ENCODE assay signal across 32 mouse cellular contexts in the genomic region with DNA sequence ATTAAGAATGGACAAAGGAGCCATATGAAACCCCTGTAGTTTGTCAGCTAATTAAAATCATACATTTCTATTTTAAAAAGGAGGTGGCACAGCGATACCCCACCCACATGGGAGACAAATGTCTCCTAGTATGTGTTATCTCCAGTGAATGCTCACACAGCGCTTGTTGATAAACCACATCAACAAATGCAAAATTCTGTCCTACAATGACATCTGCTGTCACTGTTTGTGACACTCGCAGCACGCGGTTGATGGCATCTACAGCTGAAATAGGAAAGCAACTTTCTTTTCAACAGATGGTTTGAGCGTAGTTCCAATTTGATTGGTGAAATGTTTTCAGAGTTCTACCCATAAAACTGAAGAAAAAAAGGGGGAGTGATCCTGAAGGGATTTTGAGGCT. TPM values are rescaled to one million over a fixed set of nuclear protein-coding genes. Genes with fewer than 3 reads are reported as not detected.
A peak's percentile ranks its signal among the peaks of the same experiment; 100 is the strongest.
DNase-seq lines count a peak whose midpoint lies in the region; ATAC-seq and TF ChIP-seq lines count a peak whose summit lies in the region.
"Had no signal": no experiment of that assay in that cellular context is flagged by ENCODE, and none has a peak within 500 bp of the region (broad histone marks: within the 10 kb centered on the region; RNA-seq: fewer than 3 reads in every experiment).

No protein-coding gene starts in this region.

- peak; percentile 25 for DNase-seq in layer of hippocampus, adult 11-12 months (ENCODE audit: low spot score)
- DNase-seq in layer of hippocampus, postnatal 25 days (ENCODE audit: extremely low spot score in 1 of 2, low spot score in 1 of 2) = no peak
- peak; percentile 23 for DNase-seq in brain, embryonic 14.5 days (ENCODE audit: low read depth)
- peak; percentile 24 for DNase-seq in layer of hippocampus, adult 9-10 months (ENCODE audit: low spot score)
- no peak for DNase-seq in kidney, postnatal 25 days
- DNase-seq in lung, postnatal 36 days = no peak
- DNase-seq: adrenal gland, postnatal 25 days; cerebellum, adult 18-20 months; cerebellum, postnatal 14 days; heart, postnatal 14 days; kidney, adult 2 months; liver; lung, postnatal 4 days; thymus, adult 18-20 months; thymus, postnatal 36 days had no signal

- TF ChIP-seq POLR2A in brain, embryonic 14.5 days (IDR thresholded peaks at IDR 0.05; ENCODE audit: borderline replicate concordance, extremely low read depth, insufficient read depth, insufficient read length, poor library complexity, severe bottlenecking) = no peak

- no peaks in the 10 kb centered on the region for H3K4me1 ChIP-seq in heart, embryonic 11.5 days (ENCODE audit: control insufficient read depth, insufficient read depth, low read length)
- H3K4me1 ChIP-seq: embryonic facial prominence, embryonic 15.5 days; heart, embryonic 13.5 days; hindbrain, embryonic 13.5 days; limb, embryonic 10.5 days; liver, embryonic 15.5 days; lung, embryonic 15.5 days had no signal

- H3K9me3 ChIP-seq in heart, embryonic 11.5 days (replicated peaks; ENCODE audit: control insufficient read depth, low read length) = no peaks in the 10 kb centered on the region
- H3K9me3 ChIP-seq: embryonic facial prominence, embryonic 15.5 days; heart, embryonic 13.5 days; hindbrain, embryonic 13.5 days; limb, embryonic 10.5 days; liver, embryonic 15.5 days; lung, embryonic 15.5 days; midbrain, embryonic 10.5 days had no signal

- TF ChIP-seq CTCF in brain, embryonic 14.5 days (IDR thresholded peaks at IDR 0.05; ENCODE audit: borderline replicate concordance, extremely low read depth, insufficient read depth, insufficient read length) = no peak

- no peak overlapping the region for H3K9ac ChIP-seq in heart, embryonic 11.5 days (ENCODE audit: low read depth, low read length)
- H3K9ac ChIP-seq: embryonic facial prominence, embryonic 15.5 days; heart, embryonic 13.5 days; hindbrain, embryonic 13.5 days; liver, embryonic 15.5 days; lung, embryonic 15.5 days had no signal

- no peak overlapping the region for H3K4me3 ChIP-seq in heart, embryonic 11.5 days (ENCODE audit: low read depth, low read length)
- H3K4me3 ChIP-seq: embryonic facial prominence, embryonic 15.5 days; heart, embryonic 13.5 days; hindbrain, embryonic 13.5 days; limb, embryonic 10.5 days; liver, embryonic 15.5 days; lung, embryonic 15.5 days; midbrain, embryonic 10.5 days had no signal

- H3K4me2 ChIP-seq in heart, embryonic 11.5 days = no peak overlapping the region
- H3K4me2 ChIP-seq: embryonic facial prominence, embryonic 15.5 days; heart, embryonic 13.5 days; hindbrain, embryonic 13.5 days; liver, embryonic 15.5 days; lung, embryonic 15.5 days had no signal

- no peaks in the 10 kb centered on the region for H3K36me3 ChIP-seq in heart, embryonic 11.5 days (ENCODE audit: control insufficient read depth, insufficient read depth, low read length)
- H3K36me3 ChIP-seq: embryonic facial prominence, embryonic 15.5 days; heart, embryonic 13.5 days; hindbrain, embryonic 13.5 days; limb, embryonic 10.5 days; liver, embryonic 15.5 days; lung, embryonic 15.5 days; midbrain, embryonic 10.5 days had no signal

- 88% methylated on average over 6 of the region's 6 CpGs for WGBS in heart, embryonic 11.5 days (ENCODE audit: insufficient replicate concordance)

- ATAC-seq in heart, embryonic 11.5 days (replicated peaks; ENCODE audit: insufficient number of reproducible peaks, low FRiP score, low TSS enrichment) = no peak

- H3K27me3 ChIP-seq in heart, embryonic 11.5 days (ENCODE audit: control insufficient read depth, insufficient read depth, low read length) = no peaks in the 10 kb centered on the region
- H3K27me3 ChIP-seq: embryonic facial prominence, embryonic 15.5 days; heart, embryonic 13.5 days; hindbrain, embryonic 13.5 days; liver, embryonic 15.5 days; lung, embryonic 15.5 days had no signal

- no peak overlapping the region for H3K27ac ChIP-seq in heart, embryonic 11.5 days (ENCODE audit: low read depth, low read length)
- H3K27ac ChIP-seq: embryonic facial prominence, embryonic 15.5 days; heart, embryonic 13.5 days; hindbrain, embryonic 13.5 days; kidney, postnatal 0 days; limb, embryonic 10.5 days; liver, embryonic 15.5 days; lung, embryonic 15.5 days; midbrain, embryonic 10.5 days had no signal

RNA-seq across cellular contexts. Expression of gene Grxcr1, which starts 29.0 kb away (rescaled TPM):
- not detected for total RNA-seq in layer of hippocampus, postnatal 25 days (2021)
- polyA plus RNA-seq in brain, embryonic 14.5 days (2012; rRNA removed) = 0.06 TPM in 1 of 2 replicates, not detected in the other
- polyA plus RNA-seq in heart, embryonic 11.5 days (2014; fragmentation: Nextera tagmentation; extraction: Ambion mirVana) = not detected in 2 replicates
- total RNA-seq: adrenal gland, postnatal 25 days; gastrocnemius, adult 8-10 months; heart, postnatal 14 days; layer of hippocampus, adult 8-10 months; neutrophil, adult 5-6 weeks had no signal
- polyA plus RNA-seq: C2C12; embryonic facial prominence, embryonic 15.5 days; gonadal fat pad, adult 2 months; heart, embryonic 13.5 days; intestine, embryonic 14.5 days; kidney, adult 2 months; kidney, postnatal 0 days; limb, embryonic 10.5 days; liver, embryonic 15.5 days; lung, embryonic 15.5 days; midbrain, embryonic 10.5 days; small intestine, adult 2 months; stomach, embryonic 16.5 days had no signal

RNA-seq across cellular contexts. Expression of gene Gm21905, which starts 56.4 kb away (rescaled TPM):
- total RNA-seq in layer of hippocampus, postnatal 25 days (2021) = not detected
- not detected in 2 replicates for polyA plus RNA-seq in brain, embryonic 14.5 days (2012; rRNA removed)
- not detected in 2 replicates for polyA plus RNA-seq in heart, embryonic 11.5 days (2014; fragmentation: Nextera tagmentation; extraction: Ambion mirVana)
- total RNA-seq: adrenal gland, postnatal 25 days; gastrocnemius, adult 8-10 months; heart, postnatal 14 days; layer of hippocampus, adult 8-10 months; neutrophil, adult 5-6 weeks had no signal
- polyA plus RNA-seq: C2C12; embryonic facial prominence, embryonic 15.5 days; gonadal fat pad, adult 2 months; heart, embryonic 13.5 days; hindbrain, embryonic 13.5 days; intestine, embryonic 14.5 days; kidney, adult 2 months; kidney, postnatal 0 days; limb, embryonic 10.5 days; liver, embryonic 15.5 days; lung, embryonic 15.5 days; midbrain, embryonic 10.5 days; small intestine, adult 2 months; stomach, embryonic 16.5 days had no signal

Comparison
In these comparisons a context has a peak if more than half of its experiments do, and no peak if none do; other contexts are left out.
1. DNase-seq: peak in layer of hippocampus, adult 11-12 months (single experiment), brain, embryonic 14.5 days (single experiment) and layer of hippocampus, adult 9-10 months (single experiment); none in layer of hippocampus, postnatal 25 days (0 of 2), kidney, postnatal 25 days (0 of 2) and lung, postnatal 36 days (single experiment).